Mouse (Mus musculus) lung, adult 2 months (tissue): ENCODE measurements around the gene Mon1a.

ENCODE experiments used
- CTCF ChIP-seq: fragments of 200-500 bp; IDR thresholded peaks from 2 replicates; pipeline ENCODE4 v1.5.1; 2011; ENCODE audit warnings: mild to moderate bottlenecking, low read length, control low read depth; ENCODE audit not compliant: insufficient read depth
- POLR2A ChIP-seq: fragments of 200-500 bp; IDR thresholded peaks from 2 replicates; pipeline ENCODE4 v1.6.1; 2011; ENCODE audit warnings: low read depth, mild to moderate bottlenecking, control low read depth, low read length, borderline replicate concordance; ENCODE audit errors: extremely low read depth

- peak; percentile 75; the same call in 1 of the 2 replicates for TF ChIP-seq POLR2A
- no peak for TF ChIP-seq CTCF
Observed at GRCm38 (mm10) chr9:107887804-107888266, at the start of gene Mon1a.
